Mouse (Mus musculus) CD8-positive naive resting alpha-beta T cell, adult 2 months (primary cell): ENCODE results near the gene Shisa6.

Source experiments
- DNase-seq, 2 experiments: peaks; one replicate each; pipeline ENCODE4 v3.0.0; 2022; ENCODE audit warnings: low read depth in 2 of 2, low spot score in 2 of 2

Shisa6 gene

DNA sequence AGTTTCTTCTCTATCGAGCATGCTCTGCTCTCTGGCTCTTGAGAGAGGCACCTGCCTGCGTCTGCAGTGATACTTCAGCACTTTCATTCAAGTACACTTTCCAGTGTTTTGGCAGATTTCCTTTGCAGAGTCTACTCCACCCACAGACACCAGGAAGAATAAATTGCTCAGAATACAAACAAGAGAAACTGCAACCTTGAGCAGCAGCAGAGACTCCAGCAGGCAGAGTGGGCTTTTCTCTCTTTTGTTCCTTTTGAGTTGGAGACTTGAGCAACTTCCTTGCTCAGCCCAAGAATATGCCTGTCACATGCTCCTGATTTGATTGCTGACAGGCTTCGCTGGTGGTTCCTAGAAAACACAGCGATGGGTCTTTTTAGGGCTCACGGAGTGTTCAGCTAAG, 278.6 kb downstream of the Shisa6 start:
- no peak for DNase-seq

DNA sequence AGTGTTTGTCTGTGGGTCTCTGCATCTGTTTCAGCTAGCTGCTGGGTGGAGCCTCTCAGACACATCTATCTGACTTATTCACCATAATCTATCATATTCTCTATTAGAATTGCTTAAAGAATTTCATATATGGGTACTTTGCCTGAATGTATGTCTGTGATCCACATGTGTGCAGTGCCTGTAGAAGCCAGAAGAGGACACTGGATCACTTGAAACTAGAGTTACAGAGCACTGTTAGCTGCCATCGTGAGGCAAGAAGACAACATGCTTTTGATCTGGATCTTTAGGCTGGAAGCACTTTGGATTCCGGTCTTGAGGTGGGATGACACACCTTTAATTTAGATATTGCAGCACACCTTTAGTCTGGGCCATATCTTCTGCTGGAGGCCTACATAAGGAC, 289.2 kb downstream of the Shisa6 start:
- DNase-seq: no peak

DNA sequence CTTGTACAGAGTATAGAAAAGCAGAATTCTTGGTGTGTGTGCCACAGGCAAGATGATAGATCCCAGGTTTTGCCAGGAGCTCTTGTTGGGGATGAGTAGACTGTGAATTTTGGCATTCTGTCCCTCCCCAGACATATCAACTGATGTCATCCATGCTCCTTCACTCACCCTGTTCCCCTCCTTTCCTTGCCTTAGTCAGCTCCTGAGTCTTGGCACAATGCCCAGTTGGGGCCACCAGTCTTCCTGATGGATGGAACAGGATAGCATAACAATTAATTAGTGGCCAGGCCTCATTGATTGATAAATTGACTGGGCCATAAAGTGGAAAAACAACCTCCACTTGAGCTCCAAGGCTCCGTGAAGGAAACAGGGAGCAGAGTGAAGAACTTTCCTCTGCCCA, 292.9 kb downstream of the Shisa6 start:
- DNase-seq: no peak

DNA sequence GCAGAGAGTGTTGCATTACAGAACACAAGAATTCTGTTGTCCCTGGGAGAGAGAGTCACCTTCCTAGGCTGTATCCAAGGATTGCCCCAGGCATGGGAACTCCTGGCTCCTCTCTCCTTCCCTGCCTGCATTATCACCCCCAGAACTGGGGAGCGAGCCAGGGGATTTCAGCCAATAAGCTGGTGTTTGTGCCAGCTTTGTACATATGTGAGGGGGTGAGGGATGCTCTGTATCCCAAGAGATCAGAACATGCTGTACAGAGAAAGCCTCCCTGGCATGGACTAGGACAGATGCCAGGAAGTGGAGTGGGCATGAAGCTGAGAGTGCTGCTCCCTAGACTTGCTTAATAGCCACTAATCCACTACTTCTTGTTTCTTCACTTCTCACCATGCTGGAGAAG, 303.6 kb downstream of the Shisa6 start:
- DNase-seq: no peak

DNA sequence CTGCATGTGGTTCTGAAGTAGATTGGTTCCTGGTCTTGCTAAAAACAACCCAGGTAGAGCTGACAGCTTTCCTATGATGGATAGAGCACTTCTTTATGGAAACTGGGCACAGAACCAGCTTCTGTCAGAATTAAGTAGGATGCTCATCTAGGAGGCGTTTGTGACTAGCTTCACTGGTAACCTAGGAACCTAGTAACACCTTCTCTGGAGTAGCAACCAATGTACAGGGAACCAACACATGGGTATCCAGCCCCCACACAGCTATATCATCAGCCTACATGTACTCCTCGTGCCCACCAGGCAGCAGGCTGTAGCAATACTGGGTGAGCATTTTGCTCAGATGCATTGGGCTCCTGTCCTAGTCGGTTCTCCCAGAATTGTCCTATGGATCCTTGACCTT, 307.3 kb downstream of the Shisa6 start:
- no peak for DNase-seq

DNA sequence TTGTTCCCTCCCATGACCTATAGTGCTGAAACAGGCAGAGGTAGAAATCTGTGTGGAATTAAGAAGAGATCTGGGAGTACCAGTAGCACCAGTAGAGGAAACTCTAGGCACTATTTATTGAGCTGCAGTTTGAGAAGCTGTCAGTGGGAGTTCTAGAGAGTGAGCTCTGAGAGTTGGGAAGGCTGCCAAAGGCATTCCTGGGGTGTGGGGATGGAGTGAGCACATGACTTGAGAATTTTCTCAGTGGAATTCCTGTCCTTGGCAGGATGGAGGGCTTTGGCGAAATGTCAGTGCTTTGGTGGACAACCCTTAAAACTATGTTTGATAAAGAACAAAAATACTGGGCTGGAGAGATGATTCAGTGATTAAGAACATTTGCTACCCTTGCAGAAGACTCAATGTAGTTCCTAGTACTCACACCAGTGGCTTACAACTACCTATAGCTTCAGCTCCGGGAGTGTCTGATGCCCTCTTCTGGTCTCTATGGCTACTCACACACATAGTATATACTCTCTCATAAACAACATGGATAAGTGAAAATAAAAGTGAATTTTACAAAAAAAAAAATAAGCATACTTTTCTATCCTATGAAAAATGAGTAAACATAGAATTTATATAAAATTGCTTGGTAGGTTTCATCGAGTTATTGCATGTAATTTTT, 337.0 kb downstream of the Shisa6 start:
- DNase-seq: no peak

DNA sequence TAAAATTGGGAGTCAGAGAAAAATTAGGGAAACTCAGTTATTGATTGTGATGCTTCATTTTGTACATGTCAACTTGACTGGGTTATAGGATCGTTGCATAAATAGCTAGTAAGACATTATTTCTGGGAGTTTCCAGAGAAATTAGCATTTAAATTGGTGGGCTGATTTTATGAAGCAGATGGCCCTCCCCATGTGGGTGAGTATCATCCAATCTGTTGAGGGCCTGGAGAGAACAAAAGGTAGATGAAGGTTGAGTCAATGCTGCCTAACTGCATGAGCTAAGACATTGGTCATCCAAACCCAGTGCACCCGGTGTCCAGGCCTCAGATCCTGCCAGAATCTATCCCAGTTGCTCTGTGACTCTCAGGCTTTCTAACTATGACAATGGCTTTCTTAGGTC, 337.6 kb downstream of the Shisa6 start:
- DNase-seq: no peak

DNA sequence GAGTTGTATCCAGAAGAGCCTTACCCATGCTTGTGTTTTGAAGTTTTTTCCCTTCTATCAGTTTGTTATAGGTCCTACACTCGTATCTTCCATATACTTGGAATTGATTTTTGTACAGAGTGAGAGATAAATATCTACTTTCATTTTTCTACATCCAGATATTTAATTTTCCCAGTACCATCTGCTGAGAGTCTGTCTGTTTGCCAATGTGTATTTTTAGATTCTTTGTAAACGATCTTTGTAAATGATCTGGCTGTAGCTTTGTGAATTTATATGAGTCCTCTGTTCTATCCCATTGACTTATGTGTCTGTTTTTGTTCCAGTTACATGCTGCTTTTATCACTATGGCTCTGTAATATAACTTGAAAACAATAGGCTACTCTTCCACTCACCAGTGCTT, 348.0 kb downstream of the Shisa6 start:
- no peak for DNase-seq

DNA sequence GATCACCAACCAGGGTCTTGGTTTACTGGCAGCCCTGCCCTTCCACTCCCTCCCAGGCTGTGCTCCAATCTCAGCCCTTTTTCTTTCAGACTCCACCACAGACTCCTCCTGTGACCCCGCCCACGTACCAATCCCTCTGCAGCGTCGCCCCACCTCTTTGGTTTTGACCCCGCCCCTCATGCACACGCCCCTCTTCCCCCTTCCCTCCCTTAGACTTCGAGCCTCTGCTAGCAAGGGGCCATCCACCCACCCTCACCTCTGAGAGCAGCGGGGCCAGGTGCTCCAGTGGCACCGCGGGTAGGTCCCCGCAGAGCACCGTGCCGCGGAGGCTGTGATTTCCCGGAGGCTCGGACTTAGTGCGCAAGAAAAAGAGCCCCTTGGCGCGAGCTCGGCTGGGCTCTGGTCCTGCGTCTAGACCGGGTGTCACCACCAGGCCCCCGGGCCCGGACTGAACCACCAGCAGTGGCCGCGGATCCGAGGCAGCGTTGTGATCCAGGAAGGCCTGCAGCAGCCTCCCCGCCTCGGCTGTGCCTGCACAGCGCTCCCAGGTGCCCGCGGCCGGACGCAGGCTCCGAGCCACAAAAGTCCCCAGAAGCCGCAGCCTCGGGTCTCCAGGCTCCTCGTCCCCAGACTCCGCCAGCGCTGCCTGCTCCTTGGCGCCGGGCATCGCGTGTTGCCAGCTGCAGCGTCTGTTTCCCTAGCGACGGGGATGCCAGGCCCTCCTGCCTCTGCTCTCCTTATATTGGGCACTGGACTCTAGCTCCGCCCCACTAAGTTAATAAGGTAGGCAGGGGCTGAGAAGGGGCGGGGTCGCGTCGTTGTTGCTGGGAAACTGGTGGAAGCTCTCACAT, 357.7 kb downstream of the Shisa6 start, which contains the start of gene Dnah9:
TSS of gene Dnah9 (minus strand) at position 751 of the 851 bp plus-strand sequence.
- DNase-seq: no peak

DNA sequence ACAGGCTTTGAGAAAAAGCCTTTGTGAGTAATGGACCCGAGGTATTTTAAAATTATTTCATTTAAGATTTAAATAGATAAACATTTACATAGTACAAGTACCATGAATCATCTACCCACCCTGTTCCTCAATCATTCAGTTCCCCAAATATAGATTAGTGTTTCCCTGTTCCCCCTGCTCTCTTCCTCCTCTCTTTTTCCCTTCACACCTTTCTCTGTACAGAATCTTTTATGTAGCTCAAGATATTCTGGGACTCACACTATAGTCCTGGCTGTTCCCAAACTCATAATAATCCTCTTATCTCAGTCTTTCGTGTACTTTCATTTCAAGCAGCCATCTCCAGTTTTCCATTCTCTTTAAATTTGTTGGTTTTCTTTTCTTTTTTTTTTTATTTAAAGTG, 361.7 kb downstream of the Shisa6 start:
- no peak for DNase-seq
